Mouse (Mus musculus): Measurements from ENCODE around the gene Snrk.
A peak's percentile ranks its signal among the peaks of the same experiment; 100 is the strongest.

Snrk gene

DNA sequence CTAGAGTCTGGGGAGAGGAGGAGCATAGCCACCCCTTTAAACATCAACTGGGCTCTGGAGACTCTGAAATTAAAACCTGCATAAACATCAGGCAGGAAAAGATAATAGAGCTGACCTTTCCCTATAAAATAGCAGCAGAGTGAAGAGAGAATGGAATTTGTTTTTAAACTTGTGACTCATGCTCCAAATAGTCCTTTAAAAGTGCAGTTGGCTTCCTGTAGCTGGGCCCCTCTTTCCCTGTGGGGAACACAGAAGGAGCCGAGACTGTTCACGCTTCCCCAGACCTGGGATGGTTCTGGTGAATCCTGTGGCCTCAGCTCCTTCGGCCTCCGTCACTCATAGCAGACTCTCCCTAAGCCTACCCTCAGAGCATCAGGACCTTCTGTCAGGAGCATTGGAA is 61.4 kb downstream of the Snrk start:
- no peak for TF ChIP-seq GATA4 (IDR thresholded peaks at IDR 0.05; ENCODE audit: insufficient replicate concordance, low read length)

DNA sequence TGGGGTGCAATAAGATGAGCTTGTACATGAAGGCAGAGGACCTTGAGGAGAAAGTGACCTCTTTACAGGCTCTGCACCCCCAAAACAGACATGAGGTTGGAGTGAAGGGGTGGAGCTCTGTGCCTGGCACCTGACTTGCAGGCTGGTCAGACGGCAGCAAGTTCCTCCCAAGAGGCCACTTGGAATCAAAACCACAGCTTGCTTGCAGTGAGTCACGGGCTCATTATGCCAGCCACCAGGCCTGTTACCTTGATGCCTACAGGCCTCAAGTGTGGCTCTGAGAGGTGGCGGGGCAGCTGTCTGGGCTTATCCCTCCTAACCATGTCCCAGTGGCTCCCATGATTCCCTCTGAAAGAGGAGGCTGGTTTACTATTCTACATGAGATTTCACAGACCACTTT is 63.0 kb downstream of the Snrk start:
- no peak for TF ChIP-seq GATA4 (IDR thresholded peaks at IDR 0.05; ENCODE audit: insufficient replicate concordance, low read length)

GRCm38 (mm10) chr9:122183074-122183473 is 66.0 kb downstream of the Snrk start:
- TF ChIP-seq GATA4 (IDR thresholded peaks at IDR 0.05; ENCODE audit: insufficient replicate concordance, low read length): no peak

- no peak for TF ChIP-seq GATA4 (IDR thresholded peaks at IDR 0.05; ENCODE audit: insufficient replicate concordance, low read length)
Observed at GRCm38 (mm10) chr9:122184329-122184728, 67.3 kb downstream of the Snrk start.

DNA sequence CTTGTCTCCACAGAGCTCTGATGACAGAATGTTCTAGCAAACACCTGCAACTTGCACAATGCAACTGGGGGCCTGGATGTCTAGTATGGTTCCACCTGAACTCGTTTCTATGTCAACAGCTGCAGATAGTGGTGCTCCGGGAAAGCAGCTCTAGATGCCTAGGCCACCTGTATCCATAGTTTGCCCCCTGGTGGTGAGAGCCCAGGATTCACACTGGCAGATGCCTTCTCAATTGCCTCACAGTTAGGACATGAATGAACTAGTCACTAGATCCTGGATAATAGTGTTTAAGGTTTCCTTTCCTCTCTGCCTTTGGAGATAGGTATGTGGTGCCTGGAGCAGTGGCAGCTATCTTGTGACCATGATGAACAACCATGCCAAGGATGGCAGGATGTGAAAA is 68.0 kb downstream of the Snrk start:
- 0 out of 2 replicates have a peak, but pooled peaks have one; percentile 10 for TF ChIP-seq GATA4 (IDR thresholded peaks at IDR 0.05; ENCODE audit: insufficient replicate concordance, low read length)

- TF ChIP-seq GATA4 (IDR thresholded peaks at IDR 0.05; ENCODE audit: insufficient replicate concordance, low read length): no peak
Observed at GRCm38 (mm10) chr9:122185953-122186352, 68.9 kb downstream of the Snrk start.

DNA sequence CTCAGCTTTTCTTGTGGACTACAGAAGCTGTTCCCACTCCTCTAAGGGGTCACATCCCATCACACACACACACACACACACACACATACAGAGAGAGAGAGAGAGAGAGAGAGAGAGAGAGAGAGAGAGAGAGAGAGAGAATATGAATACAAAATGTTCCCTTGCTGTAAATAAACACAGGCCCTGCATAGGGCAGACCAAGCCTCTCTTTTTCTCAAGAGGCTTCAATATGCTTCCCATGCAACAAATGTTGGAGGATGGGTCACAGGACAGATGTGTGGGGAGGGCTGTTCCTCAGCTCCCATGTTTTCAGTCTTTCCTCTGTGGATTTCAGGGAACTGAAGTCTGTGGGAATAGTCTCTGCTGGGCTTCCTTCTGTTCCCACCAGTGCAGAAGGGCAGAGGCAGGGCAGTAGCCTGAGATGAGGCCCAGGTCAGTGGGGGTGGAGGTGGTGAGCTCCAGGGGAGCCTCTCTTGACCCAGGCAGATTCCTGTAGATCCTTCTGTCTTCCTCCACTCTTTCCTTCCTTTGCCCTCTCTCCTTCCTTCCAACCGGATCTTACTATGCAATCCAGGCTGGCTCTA is 69.7 kb downstream of the Snrk start:
- TF ChIP-seq GATA4 (IDR thresholded peaks at IDR 0.05; ENCODE audit: insufficient replicate concordance, low read length): no peak; the same call in 1 of the 2 replicates

- TF ChIP-seq GATA4 (IDR thresholded peaks at IDR 0.05; ENCODE audit: insufficient replicate concordance, low read length): peak; percentile 76; the same call in 1 of the 2 replicates
Observed at GRCm38 (mm10) chr9:122187451-122187921, 70.4 kb downstream of the Snrk start.

DNA sequence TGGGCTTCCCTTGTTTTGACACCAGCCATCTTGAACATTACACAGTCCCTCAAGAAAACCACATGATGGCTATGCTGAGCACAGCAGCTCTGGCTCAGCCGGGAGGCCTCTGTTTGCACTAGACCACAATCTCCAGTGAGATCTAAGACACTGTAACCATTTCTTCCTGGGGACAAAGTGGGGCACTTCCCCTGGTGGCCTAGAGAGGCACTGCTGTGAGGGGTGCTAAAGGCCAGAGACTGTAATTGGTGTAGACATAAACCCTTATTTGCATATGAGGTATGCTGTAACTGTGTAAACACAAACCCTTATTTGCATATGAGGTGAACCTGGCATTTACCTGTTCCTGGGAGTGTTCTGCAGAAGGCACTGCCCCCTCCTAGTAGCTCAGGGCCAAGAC is 71.7 kb downstream of the Snrk start:
- no peak for TF ChIP-seq GATA4 (IDR thresholded peaks at IDR 0.05; ENCODE audit: insufficient replicate concordance, low read length)

- no peak for TF ChIP-seq GATA4 (IDR thresholded peaks at IDR 0.05; ENCODE audit: insufficient replicate concordance, low read length)
Observed at GRCm38 (mm10) chr9:122193361-122193760, 76.3 kb downstream of the Snrk start.

- no peak for TF ChIP-seq GATA4 (IDR thresholded peaks at IDR 0.05; ENCODE audit: insufficient replicate concordance, low read length)
Observed at GRCm38 (mm10) chr9:122193823-122194222, 76.8 kb downstream of the Snrk start.

DNA sequence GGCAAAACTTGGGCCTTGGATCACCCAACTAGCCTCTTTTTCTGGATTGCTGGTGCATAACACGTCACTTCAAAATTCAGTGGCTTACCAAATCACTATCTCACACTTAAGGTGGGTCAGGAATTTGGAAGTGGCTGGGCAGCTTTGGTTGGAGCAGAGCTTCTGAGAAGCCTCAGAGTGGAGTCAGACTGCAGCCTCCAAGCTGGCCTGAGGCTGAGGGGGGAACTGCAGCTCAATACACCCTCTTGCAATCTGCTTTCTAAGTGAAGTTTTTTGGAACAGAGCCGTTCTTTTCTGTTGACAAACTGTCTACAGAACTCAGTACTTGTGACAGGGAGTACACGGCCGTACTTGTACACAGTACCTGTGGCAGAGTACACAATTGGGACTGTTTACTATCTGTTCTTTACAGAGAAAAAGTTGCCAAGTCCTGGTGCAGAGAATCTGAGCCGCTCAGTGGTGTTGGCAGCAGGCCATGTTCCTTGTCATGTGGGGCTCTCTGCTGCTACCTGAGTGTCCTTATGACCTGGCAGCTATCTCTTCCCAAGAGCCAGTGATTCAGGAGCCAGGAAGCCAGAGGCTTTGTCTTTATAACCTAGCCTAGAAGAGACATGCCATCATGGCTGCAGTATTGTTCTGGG is 78.1 kb downstream of the Snrk start:
- TF ChIP-seq GATA4 (IDR thresholded peaks at IDR 0.05; ENCODE audit: insufficient replicate concordance, low read length): no peak

- TF ChIP-seq GATA4 (IDR thresholded peaks at IDR 0.05; ENCODE audit: insufficient replicate concordance, low read length): no peak
Observed at GRCm38 (mm10) chr9:122197021-122197420, 80.0 kb downstream of the Snrk start.

DNA sequence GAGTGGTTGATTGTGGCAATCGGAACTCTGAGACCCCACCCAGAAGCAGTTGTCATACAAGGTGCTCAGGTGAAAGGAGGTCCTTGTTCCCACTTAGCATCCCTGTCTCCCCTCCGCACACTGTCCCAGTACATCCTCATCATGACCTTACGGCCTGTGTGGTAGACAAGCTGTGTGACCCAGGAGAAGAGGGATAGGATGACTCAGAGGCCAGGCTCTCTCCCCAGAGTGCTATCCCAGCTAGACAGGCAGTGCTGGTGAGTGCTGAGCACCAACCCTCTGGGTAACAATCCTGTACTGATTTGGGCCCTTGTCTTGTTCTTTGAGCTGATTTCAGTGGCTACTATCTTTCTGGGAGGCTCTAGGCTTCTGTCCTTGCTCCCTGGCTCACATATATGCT is 81.6 kb downstream of the Snrk start:
- TF ChIP-seq GATA4 (IDR thresholded peaks at IDR 0.05; ENCODE audit: insufficient replicate concordance, low read length): no peak

DNA sequence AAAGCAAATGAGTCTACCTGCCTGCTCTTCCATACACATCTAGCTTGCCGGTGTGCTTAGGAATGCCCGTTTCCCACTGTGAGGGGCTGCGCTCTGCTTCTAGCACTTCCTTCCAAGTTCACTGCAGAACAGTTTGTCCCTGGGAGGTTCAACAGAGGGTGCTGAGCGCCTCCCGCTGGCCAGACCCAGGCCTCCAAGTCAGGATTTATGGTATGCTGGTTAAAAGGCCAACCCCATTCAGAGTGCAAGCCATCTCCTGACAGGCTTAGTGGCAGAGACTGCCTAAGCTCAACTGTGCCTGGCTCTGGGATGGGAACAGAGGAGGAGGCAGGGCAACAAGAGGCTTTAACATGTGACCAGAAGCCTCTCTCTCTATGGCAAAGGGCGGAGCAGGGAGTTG is 82.2 kb downstream of the Snrk start:
- no peak for TF ChIP-seq GATA4 (IDR thresholded peaks at IDR 0.05; ENCODE audit: insufficient replicate concordance, low read length)

- TF ChIP-seq GATA4 (IDR thresholded peaks at IDR 0.05; ENCODE audit: insufficient replicate concordance, low read length): no peak
Observed at GRCm38 (mm10) chr9:122204508-122204907, 87.4 kb downstream of the Snrk start.

Measured in liver, adult (tissue).